Mouse (Mus musculus) regulatory T cell (primary cell): ENCODE data around the gene Tcf20.

Experiments used
- in situ Hi-C: fragments of 300-600 bp; cut with MboI, MseI; formaldehyde crosslinking; loops from one replicate; pipeline ENCODE4 v1.15.1; 2025; ENCODE audit warnings: high pct_unique_total_duplicates

Tcf20 gene

DNA sequence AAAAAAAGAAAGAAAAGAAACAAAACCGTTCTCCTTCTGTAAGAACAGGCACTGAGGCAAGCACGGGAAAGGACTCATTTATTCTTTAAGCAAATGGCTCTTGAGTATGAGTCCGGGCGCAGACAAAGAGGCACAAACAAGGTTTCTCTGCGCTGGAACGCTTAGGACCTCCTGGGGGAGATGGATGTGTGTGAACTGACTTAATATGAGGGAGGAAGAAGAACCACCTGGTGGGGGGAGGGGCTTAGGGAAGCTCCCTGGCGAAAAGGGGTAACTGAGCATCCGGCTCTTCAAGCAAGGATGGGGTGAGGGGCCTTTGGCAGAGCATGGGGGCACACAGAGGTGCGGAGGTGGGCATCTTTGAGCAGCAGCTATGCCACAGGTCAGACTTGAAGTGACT, 5.2 kb upstream of the Tcf20 start:
- in situ Hi-C loops, result no loop called here

DNA sequence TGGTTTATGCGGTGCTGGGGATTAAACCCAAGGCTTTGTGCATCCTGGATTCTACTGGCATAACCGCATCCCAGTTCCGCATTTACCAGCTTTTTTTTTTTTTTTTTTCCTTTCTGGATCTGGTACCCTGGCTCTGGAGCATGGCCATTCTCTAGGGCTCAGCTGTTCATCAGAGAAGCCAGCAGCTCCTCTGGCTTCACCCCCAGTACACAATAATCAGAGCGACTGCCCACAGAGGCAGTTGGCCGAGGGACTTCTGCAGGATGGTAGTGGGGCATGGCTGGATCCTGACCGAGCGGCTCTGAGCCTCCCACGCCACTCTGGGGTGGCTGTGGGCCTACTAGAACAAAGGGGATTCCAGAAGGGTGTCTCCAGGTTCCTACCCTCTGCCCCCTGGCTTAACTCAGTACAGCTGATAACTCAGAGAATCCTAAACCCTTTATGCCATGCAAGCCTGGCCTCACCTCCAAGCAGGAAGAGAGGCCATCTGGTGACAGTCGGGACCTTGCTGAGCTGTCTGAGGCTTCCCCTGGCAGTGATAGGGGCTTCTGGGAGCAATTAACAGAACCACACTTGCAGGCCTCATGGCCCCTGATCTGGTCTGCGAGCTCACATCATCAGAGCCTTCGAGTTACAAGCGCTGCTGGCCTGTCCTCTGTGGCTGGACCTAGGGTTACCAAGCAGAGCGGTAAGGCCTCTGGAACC, 4.6 kb upstream of the Tcf20 start:
- in situ Hi-C loops, result no loop called here

DNA sequence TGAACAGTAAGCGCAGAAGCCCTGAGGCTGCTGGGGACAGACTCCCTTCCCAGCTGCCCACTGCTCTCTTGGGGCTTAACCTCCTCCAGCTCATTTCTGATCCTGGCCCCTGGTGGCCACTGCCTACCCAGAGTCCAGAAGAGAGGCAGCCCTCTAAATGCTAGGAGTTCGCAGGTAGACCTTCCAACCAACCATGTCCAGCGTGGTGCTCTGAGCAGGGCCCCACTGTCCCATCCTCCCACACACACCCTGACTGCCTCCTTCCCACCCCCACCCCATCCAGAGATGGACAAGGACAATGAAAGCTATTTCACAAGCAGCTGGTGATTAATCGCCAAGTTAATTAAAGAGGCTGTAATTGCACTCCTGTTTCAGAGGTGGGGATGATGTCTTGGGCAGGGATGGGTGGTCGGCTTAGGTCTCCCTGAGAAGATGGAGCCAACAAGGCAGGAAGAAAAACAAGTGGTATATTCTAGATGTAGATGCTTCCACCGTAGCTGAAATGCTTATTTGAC, 1.6 kb upstream of the Tcf20 start:
- in situ Hi-C loops, result no loop called here

DNA sequence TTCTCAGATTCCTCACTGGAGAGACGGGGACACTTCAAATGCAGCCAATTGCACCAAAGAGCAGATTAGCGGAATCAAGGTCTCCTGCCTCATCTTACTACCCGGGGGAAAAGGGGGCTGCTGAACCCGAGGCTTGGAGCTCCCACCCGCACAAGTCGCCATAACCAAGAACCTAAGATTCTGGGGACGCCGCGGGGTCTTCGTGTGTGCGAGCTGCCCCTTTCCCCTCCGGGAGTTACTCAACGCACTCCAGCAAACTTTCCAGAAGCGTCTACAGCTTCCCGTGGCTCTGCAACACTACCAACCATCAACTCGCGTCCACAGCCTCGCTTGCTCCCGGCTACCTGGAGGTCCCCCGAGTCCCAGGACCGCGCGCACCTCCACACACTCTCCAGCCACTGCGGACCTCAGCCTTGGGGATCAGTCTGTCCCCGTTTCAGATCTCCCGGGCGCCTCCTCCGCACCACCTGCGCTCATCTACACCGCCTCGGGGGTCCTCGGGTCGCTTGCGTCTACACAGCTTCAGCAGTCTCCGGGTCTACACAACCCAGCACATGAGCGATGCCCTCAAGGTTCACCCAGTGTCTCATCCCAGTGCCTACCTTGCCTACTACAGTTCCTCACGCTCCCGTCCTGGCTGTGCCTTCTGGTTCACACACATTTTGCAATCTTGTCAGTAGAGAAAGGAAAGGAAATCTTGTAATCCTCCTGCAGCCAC, 499 bp downstream of the Tcf20 start:
- in situ Hi-C loops, result no loop called here

DNA sequence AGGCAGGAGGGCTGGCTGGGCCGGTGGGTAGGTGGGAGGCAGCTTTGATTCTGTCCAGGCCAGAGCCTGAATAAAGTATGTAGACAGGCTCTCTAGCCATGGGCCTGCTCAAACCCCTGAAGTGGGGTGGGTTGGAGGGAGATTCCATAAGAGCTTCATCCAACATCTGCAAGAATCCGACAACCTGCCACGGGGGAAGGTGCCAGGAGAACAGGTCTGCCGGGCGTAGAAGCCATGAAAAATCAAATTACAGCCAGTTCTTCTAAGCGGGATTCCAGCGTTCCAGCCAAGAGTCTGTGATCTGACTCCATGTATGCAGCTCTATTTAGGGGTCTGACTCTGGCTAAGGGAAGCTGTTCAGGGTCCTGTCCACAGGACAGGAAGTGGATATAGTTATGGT, 3.1 kb downstream of the Tcf20 start:
- in situ Hi-C loops, result no loop called here

DNA sequence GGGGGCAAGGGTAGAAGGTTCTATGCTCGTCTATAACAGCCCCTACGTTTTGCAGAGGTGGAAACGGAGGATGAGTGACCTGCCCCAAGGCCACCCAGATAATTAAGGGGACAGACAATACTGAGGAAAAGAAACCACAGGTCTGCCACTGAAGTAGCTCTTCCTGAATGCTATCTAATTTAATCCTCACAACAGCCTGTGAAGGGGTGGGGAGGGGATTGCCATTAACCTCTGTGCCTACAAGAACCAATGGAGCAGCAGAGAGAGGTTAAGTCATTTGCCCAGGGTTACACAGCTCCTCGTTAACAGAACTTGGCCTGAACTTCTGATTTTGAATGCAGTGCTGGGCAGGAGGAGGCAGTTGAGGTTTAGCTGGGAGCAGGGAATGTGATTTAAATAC, 3.6 kb downstream of the Tcf20 start:
- in situ Hi-C loops, result no loop called here

DNA sequence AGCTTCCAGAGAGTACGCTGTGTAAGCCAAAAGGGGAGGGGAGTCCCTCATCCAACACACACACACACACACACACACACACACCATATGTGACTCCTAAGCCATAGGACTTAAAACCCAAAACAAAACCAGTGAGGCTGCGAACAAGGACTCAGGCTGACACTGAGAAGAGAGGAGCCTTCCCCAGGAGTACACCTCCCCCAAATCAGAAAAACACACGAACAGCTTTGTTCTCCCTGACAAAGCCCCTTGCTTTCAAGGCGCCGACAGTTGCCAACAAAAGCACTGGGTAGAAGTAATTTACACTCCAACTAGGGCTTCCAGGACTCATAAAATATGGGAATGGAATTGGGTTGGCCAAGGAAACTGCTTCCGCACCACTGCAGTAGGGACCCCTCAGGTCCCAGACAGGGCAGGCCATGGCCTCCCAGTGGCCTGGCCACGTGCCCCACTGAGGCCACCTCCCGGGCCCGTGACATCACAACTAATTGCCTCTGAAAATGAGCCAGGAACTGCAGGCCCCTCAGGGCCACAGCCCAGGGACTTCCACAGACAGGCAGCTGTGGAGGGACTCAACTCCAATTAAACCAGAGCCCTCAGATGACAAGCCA, 4.2 kb downstream of the Tcf20 start:
- in situ Hi-C loops, result no loop called here

DNA sequence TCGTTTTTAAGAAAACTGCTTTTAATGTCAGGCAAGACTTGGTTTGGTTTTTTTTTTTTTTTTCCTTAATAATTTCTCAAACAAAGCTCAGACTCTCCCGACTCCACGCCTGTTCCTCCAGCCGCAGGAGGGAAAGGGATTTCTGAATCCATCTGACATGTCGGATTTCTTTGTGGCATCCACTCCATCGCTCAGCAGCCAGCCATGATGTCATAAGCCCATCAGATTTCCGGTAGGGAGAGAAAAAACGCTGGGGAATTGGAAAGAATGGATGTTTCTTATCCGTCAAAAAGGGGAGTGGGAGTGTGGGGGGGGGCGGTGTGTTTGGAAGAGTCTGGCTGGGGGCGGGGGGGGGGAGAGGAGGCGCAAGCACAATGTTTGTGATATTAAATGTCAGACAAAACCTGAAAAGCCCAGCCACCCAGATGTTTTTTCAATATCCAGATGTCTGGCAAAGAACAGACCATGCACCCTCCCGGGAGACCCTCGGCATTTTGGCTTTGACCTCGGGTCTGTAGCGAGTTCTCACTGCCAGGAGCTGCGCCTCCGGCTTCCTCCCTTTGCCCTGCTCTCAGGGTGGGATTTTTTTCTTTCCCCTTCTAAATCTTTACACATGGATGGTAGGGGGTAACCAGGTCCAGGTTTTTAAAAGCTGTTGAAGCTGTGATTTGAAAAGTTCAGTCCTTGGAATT, 4.8 kb downstream of the Tcf20 start:
- in situ Hi-C loops, result no loop called here

DNA sequence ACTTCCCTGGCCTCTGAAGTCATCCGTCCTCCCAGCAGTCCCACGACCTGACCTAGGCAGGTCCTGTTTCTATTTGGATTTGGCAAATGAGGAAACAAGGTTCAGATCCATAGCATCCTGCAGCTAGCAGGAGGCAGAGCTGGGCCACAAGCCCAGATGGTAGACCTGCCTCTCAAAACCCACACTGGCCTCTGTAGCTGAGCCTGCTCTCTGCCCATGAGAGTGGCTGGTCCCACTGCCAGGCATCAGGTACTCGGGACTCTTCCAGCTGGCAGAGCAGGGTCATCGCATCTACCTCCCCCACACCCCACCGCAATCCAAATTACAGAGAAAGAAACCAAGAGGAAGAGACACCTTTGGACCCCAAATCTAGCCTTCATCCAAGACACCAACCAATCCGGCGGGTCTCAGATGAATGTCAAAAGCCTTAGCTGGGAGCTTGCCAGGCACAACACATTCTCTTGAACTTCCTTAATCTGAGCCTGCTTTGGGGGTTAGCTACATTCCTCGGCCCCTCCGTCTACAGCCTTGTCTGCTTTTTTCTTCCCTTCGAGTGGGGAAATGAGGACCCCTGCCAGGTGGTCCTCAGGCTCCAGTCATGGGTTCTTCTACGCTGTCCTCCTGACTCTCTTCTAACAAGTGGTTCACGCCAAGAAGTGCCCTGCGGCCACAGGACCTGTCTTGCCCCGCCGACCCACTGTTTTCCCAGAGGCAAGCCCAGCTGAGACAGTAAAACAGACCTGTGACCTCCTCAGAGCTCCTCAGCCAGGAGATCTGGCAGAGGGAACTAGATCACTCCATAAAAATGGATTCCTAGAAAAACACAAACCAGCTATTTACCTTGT, 5.8 kb downstream of the Tcf20 start:
- in situ Hi-C loops, result no loop called here

DNA sequence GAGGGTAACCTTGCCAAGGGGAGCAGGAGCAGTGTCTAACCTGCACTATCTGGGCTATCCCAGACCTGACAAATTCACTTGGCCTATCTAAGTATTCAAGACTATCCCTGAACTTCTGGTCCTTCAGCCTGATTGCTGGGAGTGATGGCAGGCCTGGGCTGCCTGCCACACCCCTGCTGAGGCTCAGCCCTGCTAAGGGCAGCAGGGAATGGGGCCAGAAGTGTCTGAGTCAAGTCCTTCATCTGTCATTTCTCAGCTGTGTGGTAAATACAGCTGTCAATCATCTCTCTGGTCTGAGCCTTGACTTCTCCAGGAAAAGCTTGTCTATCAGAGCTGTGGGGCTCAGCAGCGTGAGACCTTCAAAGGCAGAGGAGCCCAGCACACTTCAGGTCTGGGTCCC, 8.1 kb downstream of the Tcf20 start:
- in situ Hi-C loops, result no loop called here

DNA sequence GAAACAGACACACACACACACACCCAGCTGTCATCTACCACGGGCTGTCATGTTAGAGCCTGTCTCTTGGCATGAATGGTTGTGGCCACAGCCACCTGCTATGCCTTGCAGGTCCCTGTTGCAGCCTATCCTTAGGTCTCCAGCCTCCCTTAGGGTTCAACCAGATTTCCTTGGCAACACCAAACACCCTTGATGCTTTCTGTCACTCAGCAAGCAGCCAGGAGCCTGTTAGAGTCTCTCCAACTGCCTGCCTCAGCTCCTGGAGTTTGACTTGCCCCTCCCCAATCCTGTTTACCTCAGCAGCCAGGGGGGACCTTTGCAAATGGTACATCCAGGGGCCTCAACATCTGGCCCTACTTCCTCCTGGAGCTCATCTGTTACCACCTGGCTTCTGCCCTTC, 13.2 kb downstream of the Tcf20 start:
- in situ Hi-C loops, result no loop called here

DNA sequence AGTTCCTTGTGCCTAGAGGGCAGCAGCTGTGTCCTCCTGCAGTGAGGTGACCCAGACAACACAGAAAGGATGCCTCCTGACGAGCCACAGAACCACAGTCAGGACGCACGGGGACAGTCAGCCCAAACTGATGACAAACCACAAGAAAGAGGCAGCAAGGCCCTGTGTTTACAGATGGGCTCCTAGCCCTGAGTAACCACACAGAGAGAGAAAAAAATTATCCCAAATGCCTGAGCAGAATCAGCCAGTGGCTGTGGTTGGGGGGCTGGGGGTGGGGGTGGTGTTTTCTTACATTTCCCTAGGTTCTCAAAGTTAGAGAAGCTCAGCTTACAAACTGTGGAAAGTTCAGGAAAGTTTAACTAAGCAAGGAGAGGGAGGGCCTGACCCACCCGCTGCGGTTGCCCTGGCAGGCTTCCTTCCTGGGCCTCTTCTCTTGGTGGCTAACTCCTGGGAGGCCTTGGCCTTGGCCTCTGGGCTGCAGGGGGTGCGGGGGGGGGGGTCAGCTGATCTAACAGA, 18.4 kb downstream of the Tcf20 start:
- in situ Hi-C loops, result no loop called here

DNA sequence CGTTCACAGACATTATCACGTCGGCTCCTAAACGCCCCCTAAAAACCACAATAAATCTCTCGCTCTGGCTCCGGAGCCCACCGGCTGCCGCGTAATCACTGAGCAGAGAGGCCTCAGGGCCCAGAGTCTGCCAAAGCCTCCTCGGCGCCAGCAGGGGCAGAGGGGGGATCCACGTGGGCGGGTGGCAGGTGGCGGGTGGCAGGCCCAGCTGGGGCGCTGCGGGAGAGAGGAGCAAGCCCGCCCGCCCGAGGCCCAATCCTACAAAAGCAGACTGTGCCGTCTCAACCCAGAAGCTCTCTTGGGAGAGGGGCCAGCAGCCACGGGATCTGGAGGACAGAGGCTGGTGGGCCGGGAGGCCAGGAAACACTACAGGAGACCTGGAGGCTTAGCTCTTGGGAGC, 19.2 kb downstream of the Tcf20 start:
- in situ Hi-C loops, result no loop called here

DNA sequence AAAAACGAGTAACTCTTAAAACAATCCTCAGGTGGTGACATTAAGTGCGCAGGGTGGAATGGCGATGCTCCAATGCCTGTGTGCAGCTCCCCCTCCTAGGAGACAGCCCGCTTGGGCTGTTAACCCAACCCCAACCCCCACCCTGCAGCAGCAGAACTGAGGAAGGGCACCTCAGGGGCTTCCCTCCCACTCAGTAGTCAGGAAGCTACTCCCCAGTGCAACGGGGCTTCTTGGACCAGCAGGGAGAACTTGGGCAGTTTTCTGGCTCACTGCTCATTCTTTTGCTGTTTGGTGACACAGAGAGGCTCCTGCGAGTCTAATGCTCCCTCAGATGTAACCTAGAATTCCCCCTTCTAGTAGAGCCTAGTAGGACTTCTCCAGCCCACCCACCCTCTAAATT, 19.7 kb downstream of the Tcf20 start:
- in situ Hi-C loops, result no loop called here

DNA sequence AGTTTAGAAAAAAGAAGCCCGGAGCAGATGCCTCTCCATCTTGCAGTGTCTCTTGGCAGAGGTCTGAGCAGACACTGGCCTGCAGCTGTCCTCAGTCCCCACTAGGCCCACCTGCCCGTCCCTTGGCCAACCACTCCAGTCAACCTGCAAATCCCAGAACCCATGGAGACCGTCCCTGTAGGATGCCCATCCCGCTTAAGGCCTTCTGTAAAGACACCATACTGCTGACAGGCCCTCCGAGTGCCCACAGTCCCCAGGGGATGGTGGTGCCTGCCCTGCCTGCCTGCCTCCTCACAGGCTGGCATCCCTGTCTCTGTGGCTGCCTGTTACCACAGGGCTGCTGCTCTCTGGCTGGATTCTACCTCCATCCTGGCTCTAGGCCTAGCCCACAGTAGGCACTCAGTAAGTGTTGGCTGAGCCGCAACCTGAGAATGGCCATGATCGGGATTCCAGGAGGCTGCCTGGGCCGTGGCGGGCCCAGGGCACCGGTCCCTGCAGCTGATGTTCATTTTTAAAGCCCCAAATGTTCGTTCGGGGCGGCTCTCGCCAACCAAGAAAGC, 23.3 kb downstream of the Tcf20 start:
- in situ Hi-C loops, result no loop called here

DNA sequence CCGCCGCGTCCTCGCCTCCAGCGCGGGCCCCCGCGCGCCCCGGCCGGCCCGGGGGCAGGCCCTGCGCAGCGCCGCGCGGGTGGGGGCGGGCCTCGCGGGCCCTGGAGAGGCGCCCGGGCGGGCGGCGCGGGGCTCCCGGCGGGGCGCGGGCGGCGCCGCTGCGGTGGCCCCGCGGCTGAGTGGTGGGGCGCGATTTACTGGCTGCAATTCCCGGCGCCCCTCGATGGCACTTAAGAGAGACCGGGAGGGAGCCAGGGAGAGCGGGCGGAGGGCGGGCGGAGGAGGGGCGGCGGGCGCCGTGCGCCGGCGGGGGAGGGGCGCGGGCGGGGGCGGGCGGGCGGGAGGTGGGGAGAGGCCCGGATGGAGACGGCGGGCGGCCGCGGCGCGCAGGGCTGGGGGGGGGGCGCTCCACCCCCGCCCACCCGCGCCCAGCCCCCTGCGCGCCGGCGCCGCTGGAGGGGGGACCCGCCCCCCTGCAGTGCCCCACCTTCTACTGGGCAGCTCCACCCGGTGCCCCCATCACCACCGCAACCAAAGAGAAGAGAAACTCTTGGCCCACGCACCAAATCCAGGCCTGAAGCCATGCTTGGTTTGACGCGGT, 24.0 kb downstream of the Tcf20 start:
- in situ Hi-C loops, result no loop called here

DNA sequence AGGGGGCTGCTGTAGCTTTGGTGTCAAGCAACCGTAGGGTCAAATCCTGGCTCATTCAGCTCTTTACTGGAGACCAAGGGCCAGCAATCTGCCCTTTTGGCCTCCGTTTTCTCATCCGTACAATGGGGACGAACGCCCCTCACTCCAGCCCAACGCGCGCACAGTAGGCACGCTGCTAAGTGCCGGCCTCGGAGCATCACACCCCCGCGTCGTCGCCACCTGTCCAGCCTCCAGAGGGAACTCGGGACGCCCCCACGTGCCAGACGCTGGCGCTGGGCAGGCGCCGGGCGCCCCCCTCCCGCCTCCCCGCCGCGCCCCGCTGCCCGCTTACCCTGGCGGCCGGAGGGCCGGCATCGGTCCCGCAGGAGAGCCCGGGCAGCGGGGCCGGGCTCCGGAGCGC, 24.6 kb downstream of the Tcf20 start:
- in situ Hi-C loops, result no loop called here

DNA sequence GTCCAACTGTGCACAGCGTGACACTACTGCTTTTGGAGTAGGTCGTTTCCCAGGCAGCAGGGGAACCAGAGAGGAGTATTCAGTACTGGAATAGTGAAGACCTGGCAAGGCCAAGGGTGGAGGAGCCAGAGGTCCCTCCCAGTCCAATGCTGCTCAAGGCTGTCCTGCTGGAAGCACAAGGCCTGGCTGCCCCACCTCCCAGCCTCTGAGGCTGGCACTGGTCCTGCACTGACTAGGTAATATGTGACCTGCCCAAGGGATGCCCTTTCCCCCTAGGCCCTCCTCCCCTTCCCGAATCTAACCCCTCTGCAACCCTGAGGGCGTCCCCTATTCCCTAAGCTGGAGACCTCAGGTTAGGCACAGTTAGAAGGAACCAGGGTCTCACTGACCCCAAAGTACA, 25.1 kb downstream of the Tcf20 start:
- in situ Hi-C loops, result no loop called here

DNA sequence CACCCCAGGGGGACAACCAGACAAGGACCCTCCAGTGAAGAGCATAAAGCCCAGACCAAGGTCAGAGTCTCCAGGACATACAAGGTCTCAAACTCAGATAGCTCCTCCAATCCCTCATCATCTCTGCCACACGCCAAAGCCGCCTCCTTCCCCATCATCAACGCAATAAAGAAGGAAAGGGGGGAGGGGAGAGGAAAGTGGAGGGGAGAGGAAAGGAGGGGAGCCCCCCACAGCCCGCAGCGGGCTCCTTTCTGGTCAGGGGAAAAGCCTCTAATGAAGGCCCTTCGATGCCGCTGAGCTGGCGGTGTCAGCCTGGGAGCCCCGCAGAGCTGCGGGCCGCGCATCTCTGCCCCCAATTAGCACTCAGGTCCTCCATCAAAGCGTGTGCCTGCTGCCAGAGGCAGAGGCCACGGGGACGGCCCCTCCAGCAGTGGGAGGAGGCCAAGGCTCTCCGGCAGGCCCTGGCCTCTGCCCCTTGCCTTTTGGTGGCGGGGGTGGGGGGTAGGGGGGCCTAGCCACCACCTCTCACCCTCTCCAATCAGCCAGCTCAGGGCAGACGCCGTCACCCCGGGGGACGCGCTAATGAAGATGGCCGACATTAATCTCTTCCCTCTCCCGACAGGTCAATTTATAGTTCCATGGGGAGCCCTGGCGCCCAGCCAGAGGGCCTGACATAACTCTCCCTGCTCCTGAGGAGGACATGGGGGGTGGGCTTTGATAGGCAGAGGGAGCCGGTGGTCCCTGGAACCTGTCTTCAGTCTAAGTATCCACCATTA, 26.7 kb downstream of the Tcf20 start:
- in situ Hi-C loops, result no loop called here

DNA sequence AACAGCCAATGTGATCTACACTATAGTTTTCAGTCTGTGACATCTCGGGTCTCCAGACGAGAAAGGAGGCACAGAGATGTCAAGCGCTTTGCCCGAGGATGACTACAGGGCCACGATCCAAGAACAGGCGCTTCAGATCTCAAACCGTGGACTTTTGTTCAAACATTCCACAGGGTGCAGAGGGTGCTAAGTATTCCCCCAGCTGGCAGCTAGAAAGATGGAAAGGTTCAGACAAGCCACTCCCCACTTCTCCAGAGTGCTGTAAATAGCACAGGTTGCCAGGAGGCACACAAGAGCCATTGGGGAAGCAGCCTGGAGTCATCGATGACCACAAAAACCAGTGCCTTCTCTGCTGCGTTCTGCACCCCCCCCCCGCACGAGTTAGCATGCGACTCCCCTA, 28.5 kb downstream of the Tcf20 start:
- in situ Hi-C loops, result no loop called here
